Mouse (Mus musculus): ENCODE results near the gene Gm11172. TPM values are rescaled to one million over a fixed set of nuclear protein-coding genes. Genes with fewer than 3 reads are reported as not detected.
"Not testable (repeated sequence)": the region's sequence is repeated elsewhere in the genome, so short reads cannot be mapped to it uniquely, and the experiment has no call there.

Gene Gm11172
- total RNA-seq, 2 experiments from 2014 or later: not detected

- intact Hi-C loops (cut with DNase I): no loop called here
- no peak for DNase-seq
These were observed 14.6 kb downstream of the Gm11172 start for GRCm38 (mm10) chr16:10827269-10827668.

- intact Hi-C loops (cut with DNase I): no loop called here
- no peak for DNase-seq
These were observed 15.2 kb downstream of the Gm11172 start for GRCm38 (mm10) chr16:10827766-10828460.

- DNase-seq: no peak
- intact Hi-C loops (cut with DNase I): no loop called here
These were observed 15.7 kb downstream of the Gm11172 start for GRCm38 (mm10) chr16:10828461-10828805.

- intact Hi-C loops (cut with DNase I): no loop called here
- no peak for DNase-seq
These were observed 21.8 kb downstream of the Gm11172 start for GRCm38 (mm10) chr16:10834542-10834910.

GRCm38 (mm10) chr16:10834911-10835587 is 22.3 kb downstream of the Gm11172 start, which contains the start of gene Rmi2:
TSS of gene Rmi2 (plus strand) at chr16:10835059.
- DNase-seq: peak; percentile 86 to 87
- intact Hi-C loops (cut with DNase I): no loop called here

GRCm38 (mm10) chr16:10836388-10836787 is 23.7 kb downstream of the Gm11172 start:
- no peak for DNase-seq
- intact Hi-C loops (cut with DNase I): no loop called here

GRCm38 (mm10) chr16:10837250-10837649 is 24.5 kb downstream of the Gm11172 start:
- no peak for DNase-seq
- intact Hi-C loops (cut with DNase I): no loop called here

GRCm38 (mm10) chr16:10837903-10838302 is 25.2 kb downstream of the Gm11172 start:
- no peak for DNase-seq
- intact Hi-C loops (cut with DNase I): no loop called here

- intact Hi-C loops (cut with DNase I): no loop called here
- DNase-seq: no peak
These were observed 26.0 kb downstream of the Gm11172 start for GRCm38 (mm10) chr16:10838487-10839245.

- intact Hi-C loops (cut with DNase I): no loop called here
- no peak for DNase-seq
These were observed 27.3 kb downstream of the Gm11172 start for GRCm38 (mm10) chr16:10840018-10840417.

- DNase-seq: no peak
- intact Hi-C loops (cut with DNase I): no loop called here
These were observed 29.7 kb downstream of the Gm11172 start for GRCm38 (mm10) chr16:10842282-10842855.

GRCm38 (mm10) chr16:10843486-10844318 is 31.0 kb downstream of the Gm11172 start:
- intact Hi-C loops (cut with DNase I): no loop called here
- peak; percentile 41 to 49 for DNase-seq

- intact Hi-C loops (cut with DNase I): no loop called here
- DNase-seq: no peak
These were observed 31.6 kb downstream of the Gm11172 start for GRCm38 (mm10) chr16:10844319-10844670.

GRCm38 (mm10) chr16:10845952-10846351 is 33.2 kb downstream of the Gm11172 start:
- intact Hi-C loops (cut with DNase I): loop anchor here (1.0 to 2.0 kb wide), 2 partner anchors 61 to 206 kb away; partner anchors contain the start of gene Socs1
- DNase-seq: no peak

- DNase-seq: peak; percentile 63 to 76
- intact Hi-C loops (cut with DNase I): loop anchor here (1.0 to 2.0 kb wide), 2 partner anchors 62 to 206 kb away; partner anchors contain the start of gene Socs1
These were observed 33.8 kb downstream of the Gm11172 start for GRCm38 (mm10) chr16:10846503-10846902.

GRCm38 (mm10) chr16:10849965-10850861 is 37.5 kb downstream of the Gm11172 start:
- DNase-seq: peak; percentile 67 to 77
- intact Hi-C loops (cut with DNase I): no loop called here

GRCm38 (mm10) chr16:10850905-10851304 is 38.2 kb downstream of the Gm11172 start:
- intact Hi-C loops (cut with DNase I): no loop called here
- DNase-seq: no peak

- intact Hi-C loops (cut with DNase I); DNase-seq: not testable (repeated sequence)
These were observed 39.5 kb downstream of the Gm11172 start for GRCm38 (mm10) chr16:10852216-10852615.

- no peak for DNase-seq
- intact Hi-C loops (cut with DNase I): no loop called here
These were observed 47.1 kb downstream of the Gm11172 start for GRCm38 (mm10) chr16:10859726-10860245.
